Comparison of ENCODE assay signal across 24 mouse cellular contexts in genomic region chr9:92269829-92270404, GRCm38 (mm10). TPM values are rescaled to one million over a fixed set of nuclear protein-coding genes. Genes with fewer than 3 reads are reported as not detected.
DNase-seq lines count a peak whose midpoint lies in the region; ATAC-seq and TF ChIP-seq lines count a peak whose summit lies in the region.
"Had no signal": no experiment of that assay in that cellular context is flagged by ENCODE, and none has a peak within 500 bp of the region (broad histone marks: within the 10 kb centered on the region; RNA-seq: fewer than 3 reads in every experiment).

No protein-coding gene starts in this region.

- peaks cover 19% of the 10 kb centered on the region for H3K79me2 ChIP-seq in CH12.LX (replicated peaks; ENCODE audit: control insufficient read depth, extremely low read depth, insufficient read depth, poor library complexity, severe bottlenecking)

- no peaks in the 10 kb centered on the region for H3K27me3 ChIP-seq in CH12.LX (replicated peaks)
- no peaks in the 10 kb centered on the region for H3K27me3 ChIP-seq in megakaryocyte, embryonic 14.5 days (replicated peaks)
- no peaks in the 10 kb centered on the region for H3K27me3 ChIP-seq in forebrain, embryonic 13.5 days
- H3K27me3 ChIP-seq: embryonic facial prominence, embryonic 13.5 days; forebrain, embryonic 12.5 days; hindbrain, embryonic 12.5 days had no signal

- H3K4me3 ChIP-seq in CH12.LX (replicated peaks in 1 of 3; ENCODE audit: low read depth in 2 of 3, low read length in 2 of 3, poor library complexity in 1 of 3): no peak overlapping the region
- H3K4me3 ChIP-seq in megakaryocyte, embryonic 14.5 days (replicated peaks): peak overlapping the region; percentile 62
- no peak overlapping the region for H3K4me3 ChIP-seq in forebrain, embryonic 13.5 days
- H3K4me3 ChIP-seq: embryonic facial prominence, embryonic 13.5 days; forebrain, embryonic 12.5 days; heart, embryonic 10.5 days; hindbrain, embryonic 12.5 days had no signal

- peaks cover 61 to 76% of the 10 kb centered on the region in 2 experiments for H3K36me3 ChIP-seq in CH12.LX (replicated peaks in 1 of 2; ENCODE audit: control insufficient read depth in 1 of 2, insufficient read depth in 1 of 2, low read length in 1 of 2)
- H3K36me3 ChIP-seq in megakaryocyte, embryonic 14.5 days (replicated peaks; ENCODE audit: low read length): peaks cover 84% of the 10 kb centered on the region
- H3K36me3 ChIP-seq in forebrain, embryonic 13.5 days (ENCODE audit: poor library complexity, severe bottlenecking): peaks cover 17% of the 10 kb centered on the region
- H3K36me3 ChIP-seq: hindbrain, embryonic 12.5 days had no signal

- peak; percentile 49; the same call in 1 of the 2 replicates for TF ChIP-seq EP300 in CH12.LX (IDR thresholded peaks at IDR 0.05; ENCODE audit: low read length)

- TF ChIP-seq CTCF in CH12.LX (conservative IDR thresholded peaks at IDR 0.05 in 1 of 2, IDR thresholded peaks at IDR 0.05 in 1 of 2; ENCODE audit: low read depth in 2 of 2, low read length in 2 of 2): no peak

- TF ChIP-seq RAD21 in CH12.LX (IDR thresholded peaks at IDR 0.05; ENCODE audit: low read depth, low read length): no peak

- in situ Hi-C loops in CH12.LX (cut with MboI; ENCODE audit: low pct_ligation_motif_present, low pct_unique_long_range_greater_than_20kb, low sequenced_read_pairs): no loop called here

- peaks cover 30 to 87% of the 10 kb centered on the region in 2 experiments for H3K4me1 ChIP-seq in CH12.LX (ENCODE audit: control insufficient read depth in 1 of 2, insufficient read depth in 2 of 2)
- peaks cover 90% of the 10 kb centered on the region for H3K4me1 ChIP-seq in megakaryocyte, embryonic 14.5 days
- no peaks in the 10 kb centered on the region for H3K4me1 ChIP-seq in forebrain, embryonic 13.5 days
- H3K4me1 ChIP-seq: embryonic facial prominence, embryonic 13.5 days; forebrain, embryonic 12.5 days; hindbrain, embryonic 12.5 days had no signal

- no peak overlapping the region for H3K4me2 ChIP-seq in CH12.LX (ENCODE audit: insufficient read depth, low read depth, poor library complexity, severe bottlenecking)
- H3K4me2 ChIP-seq in forebrain, embryonic 13.5 days: no peak overlapping the region
- H3K4me2 ChIP-seq: embryonic facial prominence, embryonic 13.5 days; forebrain, embryonic 12.5 days; hindbrain, embryonic 12.5 days had no signal

- no peaks in the 10 kb centered on the region for H3K9me3 ChIP-seq in CH12.LX (replicated peaks; ENCODE audit: low read length)
- H3K9me3 ChIP-seq in megakaryocyte, embryonic 14.5 days: no peaks in the 10 kb centered on the region
- no peaks in the 10 kb centered on the region for H3K9me3 ChIP-seq in forebrain, embryonic 13.5 days (replicated peaks)
- H3K9me3 ChIP-seq: embryonic facial prominence, embryonic 13.5 days; forebrain, embryonic 12.5 days; heart, embryonic 10.5 days; hindbrain, embryonic 12.5 days had no signal

- peak; percentile 5; the same call in 1 of the 2 replicates for TF ChIP-seq POLR2A in CH12.LX (IDR thresholded peaks at IDR 0.05; ENCODE audit: low read depth, low read length)

- no peak overlapping the region for H3K9ac ChIP-seq in CH12.LX (ENCODE audit: insufficient read depth, low read depth)
- no peak overlapping the region for H3K9ac ChIP-seq in forebrain, embryonic 13.5 days
- H3K9ac ChIP-seq: embryonic facial prominence, embryonic 13.5 days; forebrain, embryonic 12.5 days; forebrain, postnatal 0 days; hindbrain, embryonic 12.5 days had no signal

- H3K27ac ChIP-seq in CH12.LX (ENCODE audit: insufficient read depth, low read depth): peak overlapping the region; percentile 40; the same call in 1 of the 2 replicates
- H3K27ac ChIP-seq in forebrain, embryonic 13.5 days: no peak overlapping the region
- H3K27ac ChIP-seq: embryonic facial prominence, embryonic 13.5 days; forebrain, embryonic 12.5 days; heart, embryonic 10.5 days; hindbrain, embryonic 12.5 days; hindbrain, postnatal 0 days had no signal

- ATAC-seq in common myeloid progenitor, adult 5-6 weeks (replicated peaks; ENCODE audit: low read depth, poor library complexity, severe bottlenecking): peak; percentile 53
- peak; percentile 88 for ATAC-seq in neutrophil, adult 5-6 weeks (ENCODE audit: extremely low read depth, insufficient number of reproducible peaks, low FRiP score, poor library complexity, severe bottlenecking)
- ATAC-seq in forebrain, embryonic 13.5 days: no peak
- ATAC-seq: forebrain, postnatal 0 days; hindbrain, postnatal 0 days had no signal

- DNase-seq in CH12.LX (ENCODE audit: extremely low read depth): peak; percentile 79
- DNase-seq in thymus, postnatal 36 days: no peak
- no peak for DNase-seq in right cerebral cortex, postnatal 4 days
- no peak for DNase-seq in thymus, postnatal 14 days
- DNase-seq: adrenal gland, adult 2 months; adrenal gland, postnatal 25 days; cerebellum, adult 2 months; cerebellum, postnatal 10 days; forebrain, postnatal 0 days; gastrocnemius, postnatal 14 days; heart, postnatal 10 days; heart, postnatal 4 days had no signal

- WGBS in forebrain, embryonic 13.5 days: 98% methylated on average over 5 of the region's 5 CpGs

- dilution Hi-C loops in CH12.LX (cut with MboI; ENCODE audit: extremely low pct_ligation_motif_present, extremely low pct_unique_long_range_greater_than_20kb, low sequenced_read_pairs): no loop called here

TF ChIP-seq in CH12.LX, 34 proteins besides CTCF, POLR2A, EP300 and RAD21:
- peak; percentile 70 for TF ChIP-seq IRF4 (IDR thresholded peaks at IDR 0.05; ENCODE audit: low read depth, low read length)
- TF ChIP-seq ZC3H11A (IDR thresholded peaks at IDR 0.05; ENCODE audit: low read depth, low read length): no peak

RNA-seq across cellular contexts. Expression of gene Plscr2, which starts 5.5 kb away (rescaled TPM):
- total RNA-seq in CH12.LX (2012; rRNA removed) (0.80 and 1.4 TPM in 2 replicates), CH12.LX (2014; rRNA removed) (0.95 and 1.0 TPM in 2 replicates)
- 0.55 and 0.91 TPM in 2 replicates for polyA plus RNA-seq in CH12.LX (2012; ENCODE audit: insufficient read length, low read depth)
- total RNA-seq in common myeloid progenitor, adult 5-6 weeks (2017): 0.78 TPM in 1 of 2 replicates, not detected in the other
- not detected in 2 replicates for polyA plus RNA-seq in megakaryocyte, embryonic 14.5 days (2012; ENCODE audit: insufficient read depth, low replicate concordance)
- total RNA-seq in neutrophil, adult 5-6 weeks (2017): 0.47 and 3.3 TPM in 2 replicates
- 0.14 and 0.40 TPM in 2 replicates for polyA plus RNA-seq in forebrain, embryonic 13.5 days (2015; fragmentation: Nextera tagmentation; extraction: Ambion mirVana)

RNA-seq across cellular contexts. Expression of gene Plscr1, which starts 20.4 kb away (rescaled TPM):
- total RNA-seq in CH12.LX (2012; rRNA removed) (206 and 403 TPM in 2 replicates), CH12.LX (2014; rRNA removed) (489 and 502 TPM in 2 replicates)
- polyA plus RNA-seq in CH12.LX (2012; ENCODE audit: insufficient read length, low read depth): 194 and 201 TPM in 2 replicates
- total RNA-seq in common myeloid progenitor, adult 5-6 weeks (2017): 35.0 and 68.7 TPM in 2 replicates
- polyA plus RNA-seq in megakaryocyte, embryonic 14.5 days (2012; ENCODE audit: insufficient read depth, low replicate concordance): 179 and 363 TPM in 2 replicates
- total RNA-seq in neutrophil, adult 5-6 weeks (2017): 17.8 and 18.8 TPM in 2 replicates
- polyA plus RNA-seq in forebrain, embryonic 13.5 days (2015; fragmentation: Nextera tagmentation; extraction: Ambion mirVana): 12.5 and 13.4 TPM in 2 replicates

RNA-seq across cellular contexts. Expression of gene 1700057G04Rik, which starts 39.3 kb away (rescaled TPM):
- total RNA-seq in CH12.LX (2012; rRNA removed): not detected in 2 replicates
- 0.41 TPM in 1 of 2 replicates, not detected in the other for total RNA-seq in CH12.LX (2014; rRNA removed)
- polyA plus RNA-seq in CH12.LX (2012; ENCODE audit: insufficient read length, low read depth): not detected in 2 replicates
- not detected in 2 replicates for total RNA-seq in common myeloid progenitor, adult 5-6 weeks (2017)
- polyA plus RNA-seq in megakaryocyte, embryonic 14.5 days (2012; ENCODE audit: insufficient read depth, low replicate concordance): not detected in 2 replicates
- total RNA-seq in neutrophil, adult 5-6 weeks (2017): not detected in 2 replicates
- not detected in 2 replicates for polyA plus RNA-seq in forebrain, embryonic 13.5 days (2015; fragmentation: Nextera tagmentation; extraction: Ambion mirVana)
- total RNA-seq: adrenal gland, adult 2 months; adrenal gland, postnatal 25 days; forebrain, postnatal 0 days; gastrocnemius, adult 18-20 months; gastrocnemius, postnatal 14 days; heart, postnatal 10 days; heart, postnatal 4 days; hindbrain, postnatal 0 days had no signal
- polyA plus RNA-seq: adrenal gland, adult 2 months; cerebellum, adult 2 months; cortical plate, adult 2 months; embryonic facial prominence, embryonic 13.5 days; forebrain, embryonic 12.5 days; forebrain, postnatal 0 days; heart, embryonic 10.5 days; heart, embryonic 14.5 days; hindbrain, embryonic 12.5 days; hindbrain, postnatal 0 days had no signal
